Mouse (Mus musculus) embryonic fibroblast, embryonic 13.5 days (primary cell): ENCODE data around the gene Edc3. TPM values are rescaled to one million over a fixed set of nuclear protein-coding genes. Genes with fewer than 3 reads are reported as not detected.
A peak's percentile ranks its signal among the peaks of the same experiment; 100 is the strongest.

Experiments
- H3K27ac ChIP-seq: 2 replicates; pipeline ENCODE4 v1.5.1; 2012; ENCODE audit warnings: low read length, control low read depth, inconsistent platforms; ENCODE audit not compliant: insufficient read depth
- H3K4me1 ChIP-seq: 2 replicates; pipeline ENCODE4 v1.6.1; 2011; ENCODE audit warnings: low read length; ENCODE audit not compliant: control insufficient read depth, insufficient read depth
- H3K4me3 ChIP-seq: 2 replicates; pipeline ENCODE4 v1.5.1; 2011; ENCODE audit warnings: mild to moderate bottlenecking, control low read depth, low read length; ENCODE audit not compliant: insufficient read depth
- CTCF ChIP-seq: IDR thresholded peaks from 2 replicates; pipeline ENCODE4 v1.5.1; 2011; ENCODE audit warnings: mild to moderate bottlenecking, control low read depth, low read length, moderate library complexity, borderline replicate concordance; ENCODE audit not compliant: insufficient read depth
- POLR2A ChIP-seq: IDR thresholded peaks from 2 replicates; pipeline ENCODE4 v1.6.1; 2011; ENCODE audit warnings: low read depth, mild to moderate bottlenecking, control low read depth, low read length, moderate library complexity
- polyA plus RNA-seq: library from polyadenylated mRNA; stranded (reverse); fragments of >200 nt; gene quantifications from 2 replicates; pipeline ENCODE4 v1.2.4, GENCODE M21; 2011; ENCODE audit warnings: low read depth; ENCODE audit not compliant: missing spikeins, insufficient read length

Gene Edc3
- polyA plus RNA-seq, 1 experiment: 16.6 TPM

GRCm38 (mm10) chr9:57760416-57761146 lies 52.2 kb downstream of the Edc3 start:
- TF ChIP-seq CTCF (no peak), POLR2A (no peak)
- H3K27ac ChIP-seq: no peak overlapping the region

DNA sequence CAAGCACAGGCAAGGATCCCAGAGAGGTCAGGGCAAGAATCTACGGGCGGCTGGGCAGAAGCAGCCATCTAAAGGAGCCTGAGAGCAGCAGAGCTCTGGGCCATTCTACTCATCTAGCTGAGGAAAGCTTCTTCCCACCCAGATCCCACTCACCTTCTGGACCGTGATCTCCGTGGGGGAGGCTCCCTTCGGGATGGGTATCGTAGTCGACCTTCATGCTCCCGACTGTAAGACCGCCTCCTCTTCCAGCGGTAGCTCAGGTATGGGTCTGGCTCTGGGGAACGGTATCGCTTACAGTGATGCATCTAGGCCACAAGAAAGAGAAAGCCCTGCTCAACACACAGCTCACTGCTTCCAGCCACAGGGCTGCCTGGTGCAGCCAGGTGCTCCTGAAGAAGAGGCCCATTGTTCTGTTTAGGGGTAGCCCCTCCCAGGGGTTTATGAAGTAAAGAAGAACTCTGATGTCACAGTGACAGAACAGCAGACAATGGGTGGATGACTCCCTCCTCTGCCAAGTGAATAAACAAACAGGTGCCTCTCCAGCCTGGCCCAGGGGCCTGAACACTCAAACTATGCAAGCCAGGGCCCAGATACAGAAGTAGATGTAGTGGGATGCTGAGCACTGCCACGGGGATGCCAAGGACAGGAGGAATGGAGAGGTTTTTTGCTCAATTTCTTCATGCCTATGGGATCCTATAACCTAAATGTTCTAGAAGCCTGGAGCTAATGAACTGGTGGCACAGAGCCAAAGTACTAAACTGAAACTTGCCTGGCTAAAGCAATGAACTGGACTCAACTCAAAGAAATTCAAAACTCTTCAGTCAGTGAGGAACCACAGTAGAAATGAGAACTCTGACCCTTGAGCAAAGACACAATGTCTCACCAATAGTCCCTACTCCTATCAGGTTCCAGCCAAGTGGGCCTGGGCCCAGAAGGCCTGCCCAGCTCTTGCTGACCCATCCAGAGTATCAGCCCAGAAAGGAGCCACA lies 53.5 kb downstream of the Edc3 start:
- TF ChIP-seq CTCF: no peak
- TF ChIP-seq POLR2A: no peak
- Histone ChIP-seq H3K4me3 (no peak overlapping the region), H3K4me1 (peaks cover 6% of the 10 kb centered on the region), H3K27ac (no peak overlapping the region)

More at GRCm38 (mm10) chr9:57760416-57761146, 52.2 kb downstream of the Edc3 start:
- Histone ChIP-seq H3K4me3 (no peak overlapping the region), H3K4me1 (peaks cover 6% of the 10 kb centered on the region)

DNA sequence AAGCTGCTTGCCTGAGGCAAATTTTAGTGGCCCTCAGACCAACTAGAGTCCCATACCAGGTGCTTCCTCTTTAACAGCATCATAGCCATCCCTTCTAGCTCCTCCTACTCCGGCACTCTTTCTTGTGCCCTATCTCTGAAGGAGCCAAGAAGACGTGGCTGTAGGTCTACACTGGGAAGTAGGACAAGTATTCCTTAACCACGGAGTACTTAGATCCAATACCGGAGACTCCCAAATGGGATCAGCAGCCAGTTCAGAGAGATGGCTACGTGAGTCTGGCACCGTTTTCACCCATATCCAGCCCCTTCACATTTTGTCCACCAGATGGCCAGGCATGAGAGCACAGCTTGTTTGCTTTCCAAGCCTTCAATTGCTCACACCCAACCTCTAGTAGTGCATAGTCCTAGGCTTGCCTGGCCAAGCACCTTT lies 54.2 kb downstream of the Edc3 start:
- Histone ChIP-seq H3K27ac (no peak overlapping the region), H3K4me1 (peaks cover 6% of the 10 kb centered on the region), H3K4me3 (no peak overlapping the region)
- peak; percentile 25; the same call in 1 of the 2 replicates for TF ChIP-seq CTCF
- no peak for TF ChIP-seq POLR2A

DNA sequence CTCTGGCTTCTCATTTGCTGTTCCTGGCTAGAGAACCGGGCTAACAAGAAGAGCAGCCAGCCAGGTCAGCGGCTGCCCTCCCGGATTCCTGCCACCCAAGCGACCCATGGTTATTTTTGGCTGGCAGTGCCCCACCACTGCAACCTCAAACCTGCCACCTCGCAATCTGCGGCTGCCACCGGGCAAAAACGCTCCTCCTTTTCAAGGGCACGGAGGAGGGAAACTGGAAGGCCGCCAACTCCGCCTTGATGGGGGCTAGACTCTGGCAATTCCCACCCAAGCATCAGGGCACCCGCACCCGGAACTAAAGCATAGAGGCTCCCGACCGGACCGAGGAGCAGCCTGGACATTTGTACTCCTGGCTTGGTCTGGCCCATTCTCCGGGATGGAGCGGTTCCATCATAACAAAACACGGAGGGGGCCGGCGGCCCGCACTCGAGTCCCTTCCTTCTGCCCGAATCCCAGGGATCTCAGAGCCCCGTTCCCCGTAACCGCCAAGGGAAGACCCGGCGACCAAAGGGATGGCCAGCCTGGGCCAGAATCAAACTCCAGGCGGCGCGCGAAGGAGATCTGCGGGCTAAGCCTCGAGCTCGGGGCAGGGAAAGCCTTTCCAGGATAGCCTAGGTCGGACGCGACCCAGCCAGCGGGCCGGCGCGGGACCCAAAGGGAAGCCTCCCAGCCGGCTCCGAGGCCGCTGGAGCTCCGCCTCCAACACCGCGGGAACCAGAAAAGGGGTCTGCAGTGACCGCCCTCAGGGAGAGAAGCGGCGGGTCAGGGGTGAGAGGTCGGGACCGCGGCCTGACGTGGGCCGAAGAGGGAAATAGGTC lies 56.0 kb downstream of the Edc3 start:
- H3K4me1 ChIP-seq: peaks cover 6% of the 10 kb centered on the region
- peak overlapping the region; percentile 80 for H3K4me3 ChIP-seq
- peak overlapping the region; percentile 92 for H3K27ac ChIP-seq
- TF ChIP-seq POLR2A (peak; percentile 43), CTCF (no peak)

GRCm38 (mm10) chr9:57764974-57765363 lies 56.6 kb downstream of the Edc3 start:
- Histone ChIP-seq H3K4me1 (peaks cover 6% of the 10 kb centered on the region), H3K27ac (peak overlapping the region; percentile 92), H3K4me3 (peak overlapping the region; percentile 80)

GRCm38 (mm10) chr9:57765364-57766351 lies 57.3 kb downstream of the Edc3 start, which contains the start of gene Clk3:
TSS of gene Clk3 (minus strand) at chr9:57765860.
- H3K4me1 ChIP-seq: peaks cover 6% of the 10 kb centered on the region
- peak within 1 kb of the TSS; percentile 92 for H3K27ac ChIP-seq
- peak within 1 kb of the TSS; percentile 80 for H3K4me3 ChIP-seq
- TF ChIP-seq CTCF: no peak
- TF ChIP-seq POLR2A: peak; percentile 68

More at GRCm38 (mm10) chr9:57764974-57765363, 56.6 kb downstream of the Edc3 start:
- no peak for TF ChIP-seq CTCF
- peak; percentile 62 for TF ChIP-seq POLR2A

DNA sequence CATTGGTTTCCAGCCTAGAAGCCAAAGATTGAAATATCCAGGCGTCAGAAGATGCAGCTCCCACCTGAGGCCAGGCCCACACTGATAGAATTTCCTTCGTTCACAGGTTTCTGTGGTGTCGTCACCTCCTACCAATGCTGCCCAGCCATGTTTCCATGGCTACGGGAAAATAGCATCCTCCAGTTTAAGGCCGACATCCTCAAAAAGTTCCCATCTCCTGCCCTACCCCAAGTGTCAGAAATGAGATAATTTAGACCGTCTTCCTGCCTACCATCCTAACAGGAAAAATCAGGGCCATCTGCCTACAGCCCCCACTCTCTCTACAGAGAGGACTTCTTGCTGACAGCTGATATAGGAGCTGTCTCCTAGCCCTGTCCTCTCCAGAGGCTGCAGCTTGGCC lies 58.1 kb downstream of the Edc3 start:
- peaks cover 6% of the 10 kb centered on the region for H3K4me1 ChIP-seq
- TF ChIP-seq CTCF (no peak), POLR2A (no peak)
- peak overlapping the region; percentile 80; the same call in 1 of the 2 replicates for H3K4me3 ChIP-seq
- no peak overlapping the region for H3K27ac ChIP-seq

DNA sequence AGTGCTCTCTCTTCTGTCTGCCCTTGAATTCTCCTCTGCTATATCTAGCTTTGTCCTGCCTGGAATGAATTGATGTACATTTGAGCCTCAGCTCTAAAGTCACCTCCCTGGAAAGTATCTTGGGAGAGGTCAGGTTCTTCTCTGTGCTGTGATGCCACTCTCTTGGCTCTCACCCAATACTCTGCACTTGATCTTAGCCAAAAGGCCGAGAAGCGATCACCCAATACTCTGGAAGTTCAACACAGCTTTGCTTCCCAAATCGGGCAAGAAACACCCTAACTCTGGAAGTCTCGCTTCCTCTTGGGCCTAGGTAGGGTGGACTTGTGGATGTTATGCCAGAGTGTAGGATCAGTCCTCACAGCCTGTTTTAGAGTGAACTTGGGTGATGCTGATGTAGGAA lies 58.9 kb downstream of the Edc3 start:
- Histone ChIP-seq H3K4me3 (no peak overlapping the region), H3K4me1 (peaks cover 6% of the 10 kb centered on the region), H3K27ac (no peak overlapping the region)
- TF ChIP-seq POLR2A (no peak), CTCF (no peak)
